Mouse (Mus musculus): ENCODE results near the gene Hnrnpu. TPM values are rescaled to one million over a fixed set of nuclear protein-coding genes. Genes with fewer than 3 reads are reported as not detected.

The Hnrnpu gene
- polyA plus RNA-seq, 1 experiment from 2014 or later = 239 TPM

GRCm38 (mm10) chr1:178368548-178369271 lies 31.1 kb upstream of the Hnrnpu start:
- Histone ChIP-seq H3K4me1 (replicated peaks; ENCODE audit: control insufficient read depth, insufficient read depth, low read length) (peaks cover 4% of the 10 kb centered on the region; the same call in 1 of the 2 replicates), H3K9ac (ENCODE audit: low read length) (peak overlapping the region; percentile 57), H3K27ac (ENCODE audit: low read length) (peak overlapping the region; percentile 76), H3K9me3 (ENCODE audit: control insufficient read depth, low read length) (no peaks in the 10 kb centered on the region), H3K4me2 (ENCODE audit: low read depth, low read length) (peak overlapping the region; percentile 83), H3K4me3 (ENCODE audit: low read length) (peak overlapping the region; percentile 58), H3K27me3 (ENCODE audit: control insufficient read depth, insufficient read depth, low read depth, low read length) (no peaks in the 10 kb centered on the region), H3K36me3 (ENCODE audit: control insufficient read depth, insufficient read depth, low read length) (no peaks in the 10 kb centered on the region)
- 3% methylated on average over 36 of the region's 36 CpGs for WGBS
- peak; percentile 98 for ATAC-seq (ENCODE audit: low read depth)

GRCm38 (mm10) chr1:178368121-178368520 lies 30.5 kb upstream of the Hnrnpu start:
- H3K9ac ChIP-seq (ENCODE audit: low read length) = no peak overlapping the region; the same call in 1 of the 2 replicates
- H3K36me3 ChIP-seq (ENCODE audit: control insufficient read depth, insufficient read depth, low read length) = no peaks in the 10 kb centered on the region
- no peaks in the 10 kb centered on the region for H3K9me3 ChIP-seq (ENCODE audit: control insufficient read depth, low read length)
- H3K27me3 ChIP-seq (ENCODE audit: control insufficient read depth, insufficient read depth, low read depth, low read length) = no peaks in the 10 kb centered on the region
- H3K4me3 ChIP-seq (ENCODE audit: low read length) = no peak overlapping the region
- 54% methylated on average over 6 of the region's 6 CpGs for WGBS
- H3K4me1 ChIP-seq (replicated peaks; ENCODE audit: control insufficient read depth, insufficient read depth, low read length) = peaks cover 4% of the 10 kb centered on the region; the same call in 1 of the 2 replicates
- H3K4me2 ChIP-seq (ENCODE audit: low read depth, low read length) = no peak overlapping the region; the same call in 1 of the 2 replicates
- no peak for ATAC-seq (ENCODE audit: low read depth)
- no peak overlapping the region for H3K27ac ChIP-seq (ENCODE audit: low read length)

- Histone ChIP-seq H3K4me1 (replicated peaks; ENCODE audit: control insufficient read depth, insufficient read depth, low read length) (peaks cover 4% of the 10 kb centered on the region; the same call in 1 of the 2 replicates), H3K4me2 (ENCODE audit: low read depth, low read length) (no peak overlapping the region), H3K9me3 (ENCODE audit: control insufficient read depth, low read length) (no peaks in the 10 kb centered on the region), H3K4me3 (ENCODE audit: low read length) (no peak overlapping the region), H3K27me3 (ENCODE audit: control insufficient read depth, insufficient read depth, low read depth, low read length) (no peaks in the 10 kb centered on the region), H3K27ac (ENCODE audit: low read length) (no peak overlapping the region), H3K9ac (ENCODE audit: low read length) (no peak overlapping the region), H3K36me3 (ENCODE audit: control insufficient read depth, insufficient read depth, low read length) (no peaks in the 10 kb centered on the region)
- ATAC-seq (ENCODE audit: low read depth) = no peak
- 75% methylated on average over 6 of the region's 6 CpGs for WGBS
These were observed 27.6 kb upstream of the Hnrnpu start for GRCm38 (mm10) chr1:178365171-178365570.

GRCm38 (mm10) chr1:178360702-178361101 lies 23.1 kb upstream of the Hnrnpu start:
- ATAC-seq (ENCODE audit: low read depth) = no peak
- Histone ChIP-seq H3K4me3 (ENCODE audit: low read length) (no peak overlapping the region), H3K9me3 (ENCODE audit: control insufficient read depth, low read length) (no peaks in the 10 kb centered on the region), H3K4me2 (ENCODE audit: low read depth, low read length) (no peak overlapping the region), H3K4me1 (replicated peaks; ENCODE audit: control insufficient read depth, insufficient read depth, low read length) (no peaks in the 10 kb centered on the region), H3K27me3 (ENCODE audit: control insufficient read depth, insufficient read depth, low read depth, low read length) (no peaks in the 10 kb centered on the region), H3K9ac (ENCODE audit: low read length) (no peak overlapping the region), H3K27ac (ENCODE audit: low read length) (no peak overlapping the region), H3K36me3 (ENCODE audit: control insufficient read depth, insufficient read depth, low read length) (no peaks in the 10 kb centered on the region)
- whole genome bisulfite sequencing = 87% methylated on average over 2 of the region's 2 CpGs

GRCm38 (mm10) chr1:178360264-178360663 lies 22.7 kb upstream of the Hnrnpu start:
- Histone ChIP-seq H3K4me3 (ENCODE audit: low read length) (no peak overlapping the region), H3K9ac (ENCODE audit: low read length) (no peak overlapping the region), H3K27me3 (ENCODE audit: control insufficient read depth, insufficient read depth, low read depth, low read length) (no peaks in the 10 kb centered on the region), H3K4me1 (replicated peaks; ENCODE audit: control insufficient read depth, insufficient read depth, low read length) (no peaks in the 10 kb centered on the region), H3K36me3 (ENCODE audit: control insufficient read depth, insufficient read depth, low read length) (no peaks in the 10 kb centered on the region), H3K4me2 (ENCODE audit: low read depth, low read length) (no peak overlapping the region), H3K27ac (ENCODE audit: low read length) (no peak overlapping the region), H3K9me3 (ENCODE audit: control insufficient read depth, low read length) (no peaks in the 10 kb centered on the region)
- ATAC-seq (ENCODE audit: low read depth) = no peak
- 83% methylated on average over 11 of the region's 11 CpGs for WGBS

GRCm38 (mm10) chr1:178357776-178358710 lies 20.4 kb upstream of the Hnrnpu start:
- Histone ChIP-seq H3K27me3 (ENCODE audit: control insufficient read depth, insufficient read depth, low read depth, low read length) (no peaks in the 10 kb centered on the region), H3K36me3 (ENCODE audit: control insufficient read depth, insufficient read depth, low read length) (no peaks in the 10 kb centered on the region), H3K4me3 (ENCODE audit: low read length) (no peak overlapping the region), H3K27ac (ENCODE audit: low read length) (0 out of 2 replicates have a peak overlapping the region, but pooled peaks have one; percentile 15), H3K4me1 (replicated peaks; ENCODE audit: control insufficient read depth, insufficient read depth, low read length) (no peaks in the 10 kb centered on the region), H3K9ac (ENCODE audit: low read length) (no peak overlapping the region), H3K4me2 (ENCODE audit: low read depth, low read length) (no peak overlapping the region), H3K9me3 (ENCODE audit: control insufficient read depth, low read length) (no peaks in the 10 kb centered on the region)
- ATAC-seq (ENCODE audit: low read depth) = peak; percentile 38
- WGBS = 59% methylated on average over 12 of the region's 12 CpGs

GRCm38 (mm10) chr1:178354576-178354975 lies 17.0 kb upstream of the Hnrnpu start:
- Histone ChIP-seq H3K4me1 (replicated peaks; ENCODE audit: control insufficient read depth, insufficient read depth, low read length) (no peaks in the 10 kb centered on the region), H3K36me3 (ENCODE audit: control insufficient read depth, insufficient read depth, low read length) (no peaks in the 10 kb centered on the region), H3K9ac (ENCODE audit: low read length) (no peak overlapping the region), H3K4me2 (ENCODE audit: low read depth, low read length) (no peak overlapping the region), H3K9me3 (ENCODE audit: control insufficient read depth, low read length) (no peaks in the 10 kb centered on the region), H3K4me3 (ENCODE audit: low read length) (no peak overlapping the region), H3K27me3 (ENCODE audit: control insufficient read depth, insufficient read depth, low read depth, low read length) (no peaks in the 10 kb centered on the region), H3K27ac (ENCODE audit: low read length) (no peak overlapping the region)
- no peak for ATAC-seq (ENCODE audit: low read depth)
- 50% methylated on average over 3 of the region's 3 CpGs for WGBS

GRCm38 (mm10) chr1:178351643-178352042 lies 14.0 kb upstream of the Hnrnpu start:
- Histone ChIP-seq H3K9me3 (ENCODE audit: control insufficient read depth, low read length) (no peaks in the 10 kb centered on the region), H3K4me2 (ENCODE audit: low read depth, low read length) (no peak overlapping the region), H3K4me3 (ENCODE audit: low read length) (no peak overlapping the region), H3K36me3 (ENCODE audit: control insufficient read depth, insufficient read depth, low read length) (no peaks in the 10 kb centered on the region), H3K27me3 (ENCODE audit: control insufficient read depth, insufficient read depth, low read depth, low read length) (no peaks in the 10 kb centered on the region), H3K9ac (ENCODE audit: low read length) (no peak overlapping the region), H3K27ac (ENCODE audit: low read length) (no peak overlapping the region), H3K4me1 (replicated peaks; ENCODE audit: control insufficient read depth, insufficient read depth, low read length) (no peaks in the 10 kb centered on the region)
- ATAC-seq (ENCODE audit: low read depth) = no peak

- ATAC-seq (ENCODE audit: low read depth) = no peak
- H3K27me3 ChIP-seq (ENCODE audit: control insufficient read depth, insufficient read depth, low read depth, low read length) = no peaks in the 10 kb centered on the region
- H3K36me3 ChIP-seq (ENCODE audit: control insufficient read depth, insufficient read depth, low read length) = no peaks in the 10 kb centered on the region
- WGBS = 84% methylated on average over 2 of the region's 2 CpGs
- H3K9me3 ChIP-seq (ENCODE audit: control insufficient read depth, low read length) = no peaks in the 10 kb centered on the region
- H3K27ac ChIP-seq (ENCODE audit: low read length) = no peak overlapping the region
- no peaks in the 10 kb centered on the region for H3K4me1 ChIP-seq (replicated peaks; ENCODE audit: control insufficient read depth, insufficient read depth, low read length)
- no peak overlapping the region for H3K9ac ChIP-seq (ENCODE audit: low read length)
- no peak overlapping the region for H3K4me3 ChIP-seq (ENCODE audit: low read length)
- H3K4me2 ChIP-seq (ENCODE audit: low read depth, low read length) = no peak overlapping the region
These were observed 13.2 kb upstream of the Hnrnpu start for GRCm38 (mm10) chr1:178350792-178351191.

Measured in lung, embryonic 16.5 days (tissue).